Mouse (Mus musculus): ENCODE results near the gene Sorcs2.

DNA sequence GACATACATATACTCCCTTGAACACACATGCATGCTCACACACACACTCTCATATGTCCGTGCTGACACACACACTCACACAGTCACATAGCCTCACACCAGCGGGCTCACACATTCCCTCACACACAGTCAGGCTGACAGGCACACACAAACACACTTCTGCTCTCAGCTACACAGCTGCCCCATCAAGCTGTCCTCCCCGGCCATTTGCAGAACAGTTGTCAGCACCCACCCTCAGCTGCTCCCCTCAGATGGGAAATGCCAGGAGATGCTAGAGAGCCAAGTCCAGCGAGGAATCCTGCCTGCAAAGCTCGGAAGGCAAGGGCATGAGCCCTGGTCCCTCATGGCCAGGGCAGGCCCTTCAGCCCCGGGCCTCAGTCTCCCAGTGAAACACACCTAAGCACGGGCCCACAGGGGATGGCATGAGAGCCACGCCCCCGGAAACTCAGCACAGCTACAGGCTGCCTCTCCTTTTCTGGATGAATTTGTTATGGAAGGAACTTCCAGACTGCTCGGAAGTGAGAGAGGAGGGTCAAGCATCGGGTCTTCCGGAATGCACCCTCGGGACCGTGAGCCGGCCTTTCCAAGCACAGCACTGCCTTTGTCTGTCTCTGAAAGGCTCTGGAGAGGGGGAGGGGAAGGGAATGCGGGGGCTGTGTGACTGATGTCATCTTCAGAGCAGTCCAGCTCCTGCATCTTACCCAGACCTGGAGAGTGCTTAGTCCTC is 84.4 kb downstream of the Sorcs2 start:
- TF ChIP-seq POLR2A (IDR thresholded peaks at IDR 0.05; ENCODE audit: insufficient read depth, low read depth, low read length) (no peak), CTCF (IDR thresholded peaks at IDR 0.05; ENCODE audit: insufficient read depth, low read depth, low read length) (no peak)

All from olfactory bulb, adult 2 months (tissue).